Mouse (Mus musculus) stomach, postnatal 0 days (tissue): ENCODE data around the gene Fam8a1.

Source experiments
- CTCF ChIP-seq: IDR thresholded peaks from 2 replicates; pipeline ENCODE4 v1.5.1; 2016; ENCODE audit warnings: antibody characterized with exemption, low read depth, mild to moderate bottlenecking, moderate library complexity
- EP300 ChIP-seq: optimal IDR thresholded peaks from 2 replicates; pipeline ENCODE3; 2016; ENCODE audit warnings: antibody characterized with exemption

- TF ChIP-seq CTCF (no peak), EP300 (no peak)
These were observed 32.2 kb downstream of the Fam8a1 start for GRCm38 (mm10) chr13:46701486-46701885.
